Mouse (Mus musculus): ENCODE results near the gene Olfr698.
"Not testable (repeated sequence)": the region's sequence is repeated elsewhere in the genome, so short reads cannot be mapped to it uniquely, and the experiment has no call there.

DNA sequence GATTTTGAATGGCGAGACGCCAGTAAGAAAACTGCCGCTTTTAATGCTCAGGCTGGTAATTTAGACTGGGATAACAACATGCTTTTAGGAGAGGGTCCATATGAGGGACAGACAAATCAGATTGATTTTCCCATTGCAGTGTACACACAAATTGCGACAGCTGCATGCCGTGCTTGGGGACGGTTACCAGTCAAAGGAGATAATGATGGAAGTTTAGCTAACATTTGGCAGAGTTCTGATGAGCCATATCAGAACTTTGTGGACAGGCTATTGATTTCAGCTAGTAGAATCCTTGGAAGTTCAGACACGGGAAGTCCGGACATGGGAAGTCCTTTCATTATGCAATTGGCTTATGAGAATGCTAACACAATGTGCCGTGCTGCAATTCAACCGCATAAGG, 47.5 kb downstream of the Olfr698 start:
- not testable (repeated sequence) for TF ChIP-seq CTCF (IDR thresholded peaks at IDR 0.05; ENCODE audit: extremely low read depth, insufficient read depth, insufficient read length, insufficient replicate concordance); POLR2A (IDR thresholded peaks at IDR 0.05; ENCODE audit: low read depth, low read length)
